Mouse (Mus musculus) E14TG2a.4 (cell line): Measurements from ENCODE around the gene Col2a1.

Experiments used
- CTCF ChIP-seq: conservative IDR thresholded peaks from 2 replicates; pipeline ENCODE4 v1.5.1; 2014; ENCODE audit warnings: low read length
- NANOG ChIP-seq: IDR thresholded peaks from 2 replicates; pipeline ENCODE4 v1.6.1; 2014; ENCODE audit warnings: borderline replicate concordance, low read length, mixed read lengths

DNA sequence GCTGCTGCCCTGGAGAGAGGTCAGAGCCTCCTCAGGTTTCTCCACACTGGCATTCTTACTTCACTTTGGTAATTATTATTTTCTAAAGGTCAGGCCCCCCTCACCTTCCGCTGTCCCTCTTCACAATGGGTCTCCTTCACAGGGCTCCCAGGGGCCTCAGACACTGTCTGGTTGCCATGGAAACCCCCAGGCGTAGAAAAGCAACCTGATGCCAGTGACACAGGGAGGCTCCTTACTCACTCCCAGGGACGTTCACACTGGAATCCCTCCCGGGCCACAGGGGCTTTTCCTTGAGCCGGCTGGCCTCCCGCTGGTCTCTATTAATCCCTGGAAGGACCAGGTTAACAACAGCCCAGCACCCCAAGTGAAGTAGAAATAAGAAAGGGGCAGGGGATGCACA, 14.4 kb downstream of the Col2a1 start:
- no peak for TF ChIP-seq CTCF
- TF ChIP-seq NANOG: no peak
